Mouse (Mus musculus): Measurements from ENCODE around the gene Trim30a. TPM values are rescaled to one million over a fixed set of nuclear protein-coding genes. Genes with fewer than 3 reads are reported as not detected.

Trim30a gene
- polyA plus RNA-seq (2015; fragmentation: Illumina TruSeq; extraction: RNeasy Lipid Tissue Mini Kit (QIAGEN cat#74804); ENCODE audit: low read depth, low replicate concordance): 1.9 TPM

GRCm38 (mm10) chr7:104465065-104465744 lies at the start of gene Trim30a:
Gene Trim30a, minus strand, starts transcription at chr7:104465193.

GRCm38 (mm10) chr7:104507421-104508065 lies 42.5 kb upstream of the Trim30a start, which contains the start of gene Trim30d:
Gene Trim30d, minus strand, starts transcription at chr7:104507849.

DNA sequence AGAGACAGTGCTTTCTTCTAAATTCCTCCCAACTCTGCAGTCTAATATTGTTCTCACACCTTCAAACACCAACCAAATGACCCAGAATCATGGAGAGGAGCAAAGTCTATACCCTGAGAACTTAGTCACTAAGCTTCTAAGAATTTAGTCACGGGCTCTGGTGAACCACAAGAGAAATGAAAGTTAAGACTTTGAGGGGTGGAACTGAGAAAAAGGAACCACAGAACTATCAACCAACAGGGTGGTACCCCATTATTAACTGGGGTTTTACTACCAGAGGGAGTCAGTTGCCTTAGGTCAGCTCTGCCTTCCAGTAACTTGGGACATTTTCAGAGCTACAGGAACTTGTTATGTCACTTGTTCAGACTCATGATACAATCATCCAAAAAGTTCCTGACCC lies 64.3 kb downstream of the Trim30a start, which contains the start of gene Trim30c:
Trim30c (minus strand) TSS at position 140 of the 400 bp plus-strand sequence.

GRCm38 (mm10) chr7:104369736-104370414 lies 95.1 kb downstream of the Trim30a start, which contains the start of gene Trim30b:
Gene Trim30b, minus strand, starts transcription at chr7:104369884.

Other genes with a start within 250 kb of the Trim30a start
- gene Trim6, start 246.4 kb downstream of the Trim30a start, polyA plus RNA-seq (2015; fragmentation: Illumina TruSeq; extraction: RNeasy Lipid Tissue Mini Kit (QIAGEN cat#74804); ENCODE audit: low read depth, low replicate concordance): 0.15 TPM
- 2.8 TPM for gene Trim34a, start 220.7 kb downstream of the Trim30a start, polyA plus RNA-seq (2015; fragmentation: Illumina TruSeq; extraction: RNeasy Lipid Tissue Mini Kit (QIAGEN cat#74804); ENCODE audit: low read depth, low replicate concordance)
- 0.40 TPM for gene Trim5, start 177.1 kb downstream of the Trim30a start, polyA plus RNA-seq (2015; fragmentation: Illumina TruSeq; extraction: RNeasy Lipid Tissue Mini Kit (QIAGEN cat#74804); ENCODE audit: low read depth, low replicate concordance)
- 5.5 TPM for gene Trim12a, start 149.7 kb downstream of the Trim30a start, polyA plus RNA-seq (2015; fragmentation: Illumina TruSeq; extraction: RNeasy Lipid Tissue Mini Kit (QIAGEN cat#74804); ENCODE audit: low read depth, low replicate concordance)
- gene Trim34b, start 135.7 kb downstream of the Trim30a start, polyA plus RNA-seq (2015; fragmentation: Illumina TruSeq; extraction: RNeasy Lipid Tissue Mini Kit (QIAGEN cat#74804); ENCODE audit: low read depth, low replicate concordance): not detected
- gene Trim12c, start 111.8 kb downstream of the Trim30a start, polyA plus RNA-seq (2015; fragmentation: Illumina TruSeq; extraction: RNeasy Lipid Tissue Mini Kit (QIAGEN cat#74804); ENCODE audit: low read depth, low replicate concordance): 2.2 TPM
- not detected for gene Trim30b, start 95.3 kb downstream of the Trim30a start, polyA plus RNA-seq (2015; fragmentation: Illumina TruSeq; extraction: RNeasy Lipid Tissue Mini Kit (QIAGEN cat#74804); ENCODE audit: low read depth, low replicate concordance)
- gene Trim30c, start 64.4 kb downstream of the Trim30a start, polyA plus RNA-seq (2015; fragmentation: Illumina TruSeq; extraction: RNeasy Lipid Tissue Mini Kit (QIAGEN cat#74804); ENCODE audit: low read depth, low replicate concordance): not detected
- 1.5 TPM for gene Trim30d, start 42.7 kb upstream of the Trim30a start, polyA plus RNA-seq (2015; fragmentation: Illumina TruSeq; extraction: RNeasy Lipid Tissue Mini Kit (QIAGEN cat#74804); ENCODE audit: low read depth, low replicate concordance)
- not detected for gene Olfr651, start 84.9 kb upstream of the Trim30a start, polyA plus RNA-seq (2015; fragmentation: Illumina TruSeq; extraction: RNeasy Lipid Tissue Mini Kit (QIAGEN cat#74804); ENCODE audit: low read depth, low replicate concordance)
- not detected for gene Olfr652, start 95.7 kb upstream of the Trim30a start, polyA plus RNA-seq (2015; fragmentation: Illumina TruSeq; extraction: RNeasy Lipid Tissue Mini Kit (QIAGEN cat#74804); ENCODE audit: low read depth, low replicate concordance)
- not detected for gene Olfr653, start 112.1 kb upstream of the Trim30a start, polyA plus RNA-seq (2015; fragmentation: Illumina TruSeq; extraction: RNeasy Lipid Tissue Mini Kit (QIAGEN cat#74804); ENCODE audit: low read depth, low replicate concordance)
- gene Olfr654, start 121.8 kb upstream of the Trim30a start, polyA plus RNA-seq (2015; fragmentation: Illumina TruSeq; extraction: RNeasy Lipid Tissue Mini Kit (QIAGEN cat#74804); ENCODE audit: low read depth, low replicate concordance): not detected
- not detected for gene Olfr655, start 136.6 kb upstream of the Trim30a start, polyA plus RNA-seq (2015; fragmentation: Illumina TruSeq; extraction: RNeasy Lipid Tissue Mini Kit (QIAGEN cat#74804); ENCODE audit: low read depth, low replicate concordance)
- gene Olfr656, start 148.8 kb upstream of the Trim30a start, polyA plus RNA-seq (2015; fragmentation: Illumina TruSeq; extraction: RNeasy Lipid Tissue Mini Kit (QIAGEN cat#74804); ENCODE audit: low read depth, low replicate concordance): not detected
- gene Olfr657, start 159.6 kb upstream of the Trim30a start, polyA plus RNA-seq (2015; fragmentation: Illumina TruSeq; extraction: RNeasy Lipid Tissue Mini Kit (QIAGEN cat#74804); ENCODE audit: low read depth, low replicate concordance): not detected
- 0.19 TPM for gene Olfr658, start 182.1 kb upstream of the Trim30a start, polyA plus RNA-seq (2015; fragmentation: Illumina TruSeq; extraction: RNeasy Lipid Tissue Mini Kit (QIAGEN cat#74804); ENCODE audit: low read depth, low replicate concordance)
- not detected for gene Olfr659, start 201.6 kb upstream of the Trim30a start, polyA plus RNA-seq (2015; fragmentation: Illumina TruSeq; extraction: RNeasy Lipid Tissue Mini Kit (QIAGEN cat#74804); ENCODE audit: low read depth, low replicate concordance)
- not detected for gene Olfr661, start 221.3 kb upstream of the Trim30a start, polyA plus RNA-seq (2015; fragmentation: Illumina TruSeq; extraction: RNeasy Lipid Tissue Mini Kit (QIAGEN cat#74804); ENCODE audit: low read depth, low replicate concordance)

Measured in brain, adult 10 weeks (tissue).